Mouse (Mus musculus): ENCODE results near the gene BC048562.
A peak's percentile ranks its signal among the peaks of the same experiment; 100 is the strongest.

DNA sequence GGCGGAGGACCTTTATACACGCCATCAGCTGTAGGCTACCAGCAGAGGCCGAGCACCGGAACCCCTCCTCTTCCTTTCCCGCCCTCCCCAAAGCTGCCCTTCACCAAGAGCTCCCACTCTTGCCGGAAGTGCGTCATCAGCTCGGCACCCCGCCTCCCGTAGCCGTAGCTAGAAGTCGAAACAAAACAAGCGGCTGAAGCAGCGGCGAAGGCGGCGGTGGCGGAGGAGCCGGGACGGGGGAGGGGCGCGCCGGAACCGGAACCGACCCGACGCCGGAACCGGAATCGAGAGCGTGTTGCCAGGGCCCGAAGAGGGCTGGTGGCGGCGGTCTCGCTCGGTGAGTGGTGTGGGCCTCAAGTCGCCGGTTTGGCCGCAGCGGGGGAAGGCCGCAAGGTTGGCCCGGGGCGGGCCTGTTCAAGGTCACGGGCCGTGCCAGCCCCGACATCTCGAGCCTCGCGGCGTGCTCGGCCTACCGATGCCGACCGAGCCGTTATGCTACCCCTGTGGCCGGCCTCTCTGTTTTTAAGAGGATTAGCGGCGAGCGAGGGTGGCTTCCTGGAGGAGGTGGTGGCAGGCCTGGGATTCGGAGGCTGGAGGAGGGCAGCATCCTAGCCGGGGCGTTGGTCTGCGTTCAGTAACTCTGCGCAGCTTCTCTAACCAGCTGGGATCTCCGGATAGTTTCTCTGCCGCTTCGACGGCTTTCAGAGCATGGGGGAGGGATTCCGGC is 54.4 kb downstream of the BC048562 start, which contains the start of gene Usp19:
- TF ChIP-seq CTCF (IDR thresholded peaks at IDR 0.05; ENCODE audit: low read depth): no peak
- peak; percentile 67; the same call in 1 of the 2 replicates for TF ChIP-seq EP300 (IDR thresholded peaks at IDR 0.05; ENCODE audit: low read depth)

All from liver, postnatal 0 days (tissue).